ENCODE assay signal across 19 mouse cellular contexts in genomic region chr11:109572051-109572450, GRCm38 (mm10).
"Had no signal": no experiment of that assay in that cellular context is flagged by ENCODE, and none has a peak within 500 bp of the region (broad histone marks: within the 10 kb centered on the region; RNA-seq: fewer than 3 reads in every experiment).

No protein-coding gene starts in this region.

- H3K9ac ChIP-seq: liver, embryonic 15.5 days; liver, postnatal 0 days; lung, embryonic 15.5 days; midbrain, embryonic 12.5 days; neural tube, embryonic 13.5 days; neural tube, embryonic 15.5 days; stomach, embryonic 15.5 days had no signal

- H3K27me3 ChIP-seq: liver, embryonic 15.5 days; lung, embryonic 15.5 days; midbrain, embryonic 12.5 days; neural tube, embryonic 13.5 days; neural tube, embryonic 15.5 days; stomach, embryonic 15.5 days had no signal

- H3K4me1 ChIP-seq: midbrain, embryonic 10.5 days; midbrain, embryonic 12.5 days; neural tube, embryonic 13.5 days; neural tube, embryonic 15.5 days had no signal

- DNase-seq: liver, postnatal 0 days; lung, adult 2 months; lung, postnatal 4 days; midbrain, embryonic 14.5 days; retina, postnatal 1 day; right cerebral cortex, adult 18-20 months; right cerebral cortex, postnatal 25 days; right cerebral cortex, postnatal 4 days; thymus, adult 2 months; thymus, postnatal 25 days; thymus, postnatal 4 days had no signal

- H3K4me3 ChIP-seq: liver, embryonic 15.5 days; lung, embryonic 15.5 days; midbrain, embryonic 10.5 days; midbrain, embryonic 12.5 days; neural tube, embryonic 13.5 days; neural tube, embryonic 15.5 days; stomach, embryonic 15.5 days had no signal

- H3K27ac ChIP-seq: liver, embryonic 15.5 days; lung, embryonic 15.5 days; midbrain, embryonic 10.5 days; midbrain, embryonic 12.5 days; neural tube, embryonic 13.5 days; neural tube, embryonic 15.5 days; stomach, embryonic 15.5 days; stomach, postnatal 0 days had no signal

- H3K36me3 ChIP-seq: lung, embryonic 15.5 days; midbrain, embryonic 10.5 days; midbrain, embryonic 12.5 days; neural tube, embryonic 13.5 days; neural tube, embryonic 15.5 days; stomach, embryonic 15.5 days had no signal

- H3K9me3 ChIP-seq: liver, embryonic 15.5 days; lung, embryonic 15.5 days; midbrain, embryonic 10.5 days; midbrain, embryonic 12.5 days; neural tube, embryonic 13.5 days; neural tube, embryonic 15.5 days; stomach, embryonic 15.5 days had no signal

- H3K4me2 ChIP-seq: liver, embryonic 15.5 days; lung, embryonic 15.5 days; midbrain, embryonic 12.5 days; neural tube, embryonic 13.5 days; neural tube, embryonic 15.5 days; stomach, embryonic 15.5 days had no signal
